16 mouse cellular contexts compared by ENCODE assay signal in genomic region chr10:53615850-53616616, GRCm38 (mm10). TPM values are rescaled to one million over a fixed set of nuclear protein-coding genes. Genes with fewer than 3 reads are reported as not detected.
DNase-seq lines count a peak whose midpoint lies in the region; ATAC-seq and TF ChIP-seq lines count a peak whose summit lies in the region.
"Had no signal": no experiment of that assay in that cellular context is flagged by ENCODE, and none has a peak within 500 bp of the region (broad histone marks: within the 10 kb centered on the region; RNA-seq: fewer than 3 reads in every experiment).

No protein-coding gene starts in this region.

- peaks cover 47% of the 10 kb centered on the region for H3K36me3 ChIP-seq in heart, postnatal 0 days (replicated peaks; ENCODE audit: control insufficient read depth, insufficient read depth, low read length)
- H3K36me3 ChIP-seq in lung, postnatal 0 days (ENCODE audit: insufficient read depth, low read length): peaks cover 14% of the 10 kb centered on the region

- H3K4me3 ChIP-seq in heart, postnatal 0 days (ENCODE audit: low read depth, low read length): no peak overlapping the region
- no peak overlapping the region for H3K4me3 ChIP-seq in lung, postnatal 0 days (ENCODE audit: low read depth, low read length)
- H3K4me3 ChIP-seq in lung, adult 2 months (replicated peaks; ENCODE audit: extremely low read depth, low read depth, low read length): no peak overlapping the region
- H3K4me3 ChIP-seq: embryonic facial prominence, embryonic 15.5 days; heart, adult 2 months; liver, embryonic 13.5 days; megakaryocyte, embryonic 14.5 days had no signal

- ATAC-seq in heart, postnatal 0 days (ENCODE audit: insufficient read depth, low read depth): peak; percentile 64; the same call in 1 of the 2 replicates
- ATAC-seq in lung, postnatal 0 days: peak; percentile 54; the same call in 1 of the 2 replicates
- ATAC-seq: forebrain, embryonic 14.5 days had no signal

- H3K9me3 ChIP-seq in heart, postnatal 0 days (replicated peaks; ENCODE audit: control insufficient read depth, low read length): no peaks in the 10 kb centered on the region
- H3K9me3 ChIP-seq in lung, postnatal 0 days (ENCODE audit: low read length): no peaks in the 10 kb centered on the region
- H3K9me3 ChIP-seq: embryonic facial prominence, embryonic 15.5 days; liver, embryonic 13.5 days; megakaryocyte, embryonic 14.5 days had no signal

- TF ChIP-seq CTCF in heart, postnatal 0 days (IDR thresholded peaks at IDR 0.05; ENCODE audit: low read depth): no peak
- TF ChIP-seq CTCF in lung, postnatal 0 days (IDR thresholded peaks at IDR 0.05): no peak
- no peak for TF ChIP-seq CTCF in lung, adult 2 months (IDR thresholded peaks at IDR 0.05; ENCODE audit: insufficient read depth, low read length)

- no peak overlapping the region for H3K27ac ChIP-seq in heart, postnatal 0 days (ENCODE audit: low read depth)
- no peak overlapping the region for H3K27ac ChIP-seq in lung, postnatal 0 days (ENCODE audit: low read length)
- H3K27ac ChIP-seq: embryonic facial prominence, embryonic 15.5 days; heart, adult 2 months; liver, embryonic 13.5 days had no signal

- H3K27me3 ChIP-seq in heart, postnatal 0 days (ENCODE audit: control insufficient read depth, insufficient read depth, low read length): no peaks in the 10 kb centered on the region
- H3K27me3 ChIP-seq in lung, postnatal 0 days (replicated peaks; ENCODE audit: insufficient read depth, low read length): no peaks in the 10 kb centered on the region
- H3K27me3 ChIP-seq: embryonic facial prominence, embryonic 15.5 days; liver, embryonic 13.5 days; megakaryocyte, embryonic 14.5 days had no signal

- no peak overlapping the region for H3K9ac ChIP-seq in heart, postnatal 0 days (replicated peaks; ENCODE audit: low read depth, low read length)
- no peak overlapping the region for H3K9ac ChIP-seq in lung, postnatal 0 days (replicated peaks; ENCODE audit: low read depth)
- H3K9ac ChIP-seq: embryonic facial prominence, embryonic 15.5 days; liver, embryonic 13.5 days had no signal

- no peak overlapping the region for H3K4me2 ChIP-seq in heart, postnatal 0 days (ENCODE audit: low read depth, low read length)
- no peak overlapping the region for H3K4me2 ChIP-seq in lung, postnatal 0 days (replicated peaks; ENCODE audit: low read depth, low read length)
- H3K4me2 ChIP-seq: embryonic facial prominence, embryonic 15.5 days; liver, embryonic 13.5 days had no signal

- TF ChIP-seq POLR2A in lung, adult 2 months (IDR thresholded peaks at IDR 0.05; ENCODE audit: borderline replicate concordance, extremely low read depth, low read depth, low read length): no peak

- H3K4me1 ChIP-seq in heart, postnatal 0 days (ENCODE audit: control insufficient read depth, insufficient read depth): 0 out of 2 replicates have a peak, but pooled peaks cover 3% of the 10 kb centered on the region
- no peaks in the 10 kb centered on the region for H3K4me1 ChIP-seq in lung, postnatal 0 days (ENCODE audit: insufficient read depth, low read depth, low read length)
- peaks cover 2% of the 10 kb centered on the region for H3K4me1 ChIP-seq in lung, adult 2 months (ENCODE audit: control insufficient read depth, insufficient read depth, low read length)
- H3K4me1 ChIP-seq: embryonic facial prominence, embryonic 15.5 days; liver, embryonic 13.5 days had no signal

- no peak for TF ChIP-seq EP300 in heart, postnatal 0 days (IDR thresholded peaks at IDR 0.05; ENCODE audit: low read depth)
- no peak for TF ChIP-seq EP300 in lung, postnatal 0 days (IDR thresholded peaks at IDR 0.05)

- 46% methylated on average over 8 of the region's 8 CpGs for WGBS in heart, postnatal 0 days
- 60% methylated on average over 8 of the region's 8 CpGs for WGBS in lung, postnatal 0 days
- WGBS in lung, adult 2 months: 48% methylated on average over 8 of the region's 8 CpGs

- DNase-seq in heart, postnatal 0 days (ENCODE audit: low spot score): no peak
- no peak for DNase-seq in heart, postnatal 4 days
- peak; percentile 49 for DNase-seq in lung, postnatal 0 days (ENCODE audit: low spot score)
- no peak for DNase-seq in lung, adult 2 months
- DNase-seq in brain, adult 2 months (ENCODE audit: low read depth, low spot score): peak; percentile 22
- no peak for DNase-seq in right cerebral cortex, adult 2 months (ENCODE audit: low spot score in 2 of 2)
- DNase-seq in Muller cell, postnatal 12 days (ENCODE audit: inconsistent ontology term): no peak
- DNase-seq: cerebellum, adult 11-12 months; heart, adult 2 months; heart, postnatal 36 days; liver, embryonic 13.5 days; right cerebral cortex, adult 18-20 months; thymus, adult 18-20 months had no signal

RNA-seq across cellular contexts. Expression of gene Mcm9, which starts 14.2 kb away (rescaled TPM):
- total RNA-seq in heart, postnatal 0 days (2014; rRNA removed; ENCODE audit: low replicate concordance): 3.9 and 5.4 TPM in 2 replicates
- 5.6 and 5.8 TPM in 2 replicates for polyA plus RNA-seq in heart, postnatal 0 days (2015; fragmentation: Nextera tagmentation; extraction: Ambion mirVana)
- total RNA-seq in heart, postnatal 4 days (2021): 10 to 100 TPM; 13.7 to 14.5 TPM
- 4.4 and 4.5 TPM in 2 replicates for polyA plus RNA-seq in lung, postnatal 0 days (2015; fragmentation: Nextera tagmentation; extraction: Ambion mirVana)
- polyA plus RNA-seq in lung, adult 2 months (2012; rRNA removed): 2.3 and 2.7 TPM in 2 replicates

RNA-seq across cellular contexts. Expression of gene Asf1a, which starts 19.5 kb away (rescaled TPM):
- total RNA-seq in heart, postnatal 0 days (2014; rRNA removed; ENCODE audit: low replicate concordance): 20.4 and 40.7 TPM in 2 replicates
- polyA plus RNA-seq in heart, postnatal 0 days (2015; fragmentation: Nextera tagmentation; extraction: Ambion mirVana): 65.1 and 66.3 TPM in 2 replicates
- 10 to 100 TPM; 41.0 to 41.5 TPM for total RNA-seq in heart, postnatal 4 days (2021)
- polyA plus RNA-seq in lung, postnatal 0 days (2015; fragmentation: Nextera tagmentation; extraction: Ambion mirVana): 65.9 and 75.2 TPM in 2 replicates
- 4.0 and 5.1 TPM in 2 replicates for polyA plus RNA-seq in lung, adult 2 months (2012; rRNA removed)

Comparison
In these comparisons a context has a peak if more than half of its experiments do, and no peak if none do; other contexts are left out.
1. DNase-seq: peak in lung, postnatal 0 days (single experiment) and brain, adult 2 months (single experiment); none in heart, postnatal 0 days (single experiment), heart, postnatal 4 days (single experiment), lung, adult 2 months (single experiment), right cerebral cortex, adult 2 months (0 of 2) and Muller cell, postnatal 12 days (single experiment).
2. RNA of gene Asf1a, which starts 19.5 kb away (polyA plus RNA-seq): 65.9 to 75.2 TPM in lung, postnatal 0 days and 65.1 to 66.3 TPM in heart, postnatal 0 days; 4.0 to 5.1 TPM in lung, adult 2 months; every median in the first group is over 10 times any median in the second.